Mouse (Mus musculus): ENCODE data around the gene Cacnb2. TPM values are rescaled to one million over a fixed set of nuclear protein-coding genes. Genes with fewer than 3 reads are reported as not detected.

Cacnb2 gene
- total and polyA plus RNA-seq, 3 experiments = not detected

- Histone ChIP-seq H3K79me2 (ENCODE audit: control insufficient read depth, insufficient read depth, low read length, poor library complexity) (no peaks in the 10 kb centered on the region), H3K4me1 (ENCODE audit: control insufficient read depth in 1 of 2, insufficient read depth in 2 of 2, low read length in 2 of 2) (no peaks in the 10 kb centered on the region), H3K9ac (ENCODE audit: control insufficient read depth, low read depth, low read length, poor library complexity, severe bottlenecking) (no peak overlapping the region), H3K27me3 (ENCODE audit: control insufficient read depth in 1 of 2, insufficient read depth in 2 of 2, low read length in 2 of 2) (no peaks in the 10 kb centered on the region), H3K27ac (ENCODE audit: control insufficient read depth, low read depth, low read length) (no peak overlapping the region), H3K9me3 (replicated peaks; ENCODE audit: insufficient read depth, low read length) (no peaks in the 10 kb centered on the region), H3K36me3 (ENCODE audit: control insufficient read depth in 1 of 2, insufficient read depth in 2 of 2, low read length in 2 of 2) (no peaks in the 10 kb centered on the region), H3K4me3 (ENCODE audit: control insufficient read depth in 1 of 2, insufficient read depth in 1 of 2, low read depth in 2 of 2, low read length in 2 of 2) (no peak overlapping the region)
- no peak for DNase-seq (ENCODE audit: low read depth, low spot score)
- TF ChIP-seq ZMIZ1 (IDR thresholded peaks at IDR 0.05; ENCODE audit: low read depth, low read length) (no peak), NELFE (IDR thresholded peaks at IDR 0.05; ENCODE audit: low read depth, low read length) (no peak), ZNF384 (IDR thresholded peaks at IDR 0.05; ENCODE audit: low read depth, low read length) (no peak), MAZ (IDR thresholded peaks at IDR 0.05; ENCODE audit: low read depth, low read length) (no peak), SMC3 (IDR thresholded peaks at IDR 0.05; ENCODE audit: low read depth, low read length) (no peak), TCF12 (IDR thresholded peaks at IDR 0.05; ENCODE audit: low read depth, low read length) (no peak)
Measured at GRCm38 (mm10) chr2:14988451-14988850, 385.6 kb downstream of the Cacnb2 start.

DNA sequence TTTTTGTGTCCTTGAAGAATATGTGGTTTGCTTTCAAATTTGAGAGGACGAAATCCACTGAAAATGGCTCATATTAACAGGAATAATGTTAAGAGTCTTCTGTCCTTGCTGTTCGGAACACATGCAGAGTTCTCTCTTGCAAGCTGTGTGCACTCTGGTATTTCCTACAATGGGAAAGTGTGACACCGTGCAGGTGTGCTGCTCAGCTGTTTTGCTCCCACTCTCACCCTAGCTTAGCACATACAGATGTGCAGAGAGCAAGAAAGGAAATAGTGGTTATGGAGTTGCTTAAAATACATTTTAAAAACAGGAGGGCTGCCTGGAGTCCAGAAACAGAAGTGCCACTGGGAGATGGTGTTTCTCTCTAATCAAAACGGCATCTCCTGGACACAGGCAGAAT is 386.5 kb downstream of the Cacnb2 start:
- H3K4me1 ChIP-seq (ENCODE audit: control insufficient read depth in 1 of 2, insufficient read depth in 2 of 2, low read length in 2 of 2) = no peaks in the 10 kb centered on the region
- no peaks in the 10 kb centered on the region for H3K79me2 ChIP-seq (ENCODE audit: control insufficient read depth, insufficient read depth, low read length, poor library complexity)
- H3K4me3 ChIP-seq (ENCODE audit: control insufficient read depth in 1 of 2, insufficient read depth in 1 of 2, low read depth in 2 of 2, low read length in 2 of 2) = no peak overlapping the region
- TF ChIP-seq ZMIZ1 (IDR thresholded peaks at IDR 0.05; ENCODE audit: low read depth, low read length) (no peak), SIN3A (IDR thresholded peaks at IDR 0.05; ENCODE audit: low read length) (no peak), ETS1 (IDR thresholded peaks at IDR 0.05; ENCODE audit: low read depth, low read length) (no peak), ZC3H11A (IDR thresholded peaks at IDR 0.05; ENCODE audit: low read depth, low read length) (no peak), RCOR1 (IDR thresholded peaks at IDR 0.05; ENCODE audit: low read depth, low read length) (no peak), ZNF384 (IDR thresholded peaks at IDR 0.05; ENCODE audit: low read depth, low read length) (no peak), ELF1 (IDR thresholded peaks at IDR 0.05; ENCODE audit: low read depth, low read length) (no peak), MYB (IDR thresholded peaks at IDR 0.05; ENCODE audit: low read depth, low read length) (no peak), MYC (IDR thresholded peaks at IDR 0.05; ENCODE audit: low read depth, low read length) (no peak), CTCF (IDR thresholded peaks at IDR 0.05 in 2 of 3, conservative IDR thresholded peaks at IDR 0.05 in 1 of 3; ENCODE audit: control insufficient read depth in 1 of 3, insufficient read depth in 1 of 3, low read depth in 2 of 3, low read length in 3 of 3, poor library complexity in 1 of 3, severe bottlenecking in 1 of 3) (no peak), POLR2AphosphoS2 (IDR thresholded peaks at IDR 0.05; ENCODE audit: low read length) (no peak), NELFE (IDR thresholded peaks at IDR 0.05; ENCODE audit: low read depth, low read length) (no peak), MXI1 (IDR thresholded peaks at IDR 0.05; ENCODE audit: low read depth, low read length) (no peak), HCFC1 (IDR thresholded peaks at IDR 0.05; ENCODE audit: low read depth, low read length) (no peak), POLR2A (IDR thresholded peaks at IDR 0.05; ENCODE audit: control insufficient read depth in 1 of 2, insufficient read depth in 1 of 2, low read depth in 1 of 2, low read length in 2 of 2, poor library complexity in 1 of 2) (no peak)
- DNase-seq (ENCODE audit: low read depth, low spot score) = no peak
- H3K36me3 ChIP-seq (ENCODE audit: control insufficient read depth in 1 of 2, insufficient read depth in 2 of 2, low read length in 2 of 2) = no peaks in the 10 kb centered on the region
- H3K27ac ChIP-seq (ENCODE audit: control insufficient read depth, low read depth, low read length) = no peak overlapping the region
- no peaks in the 10 kb centered on the region for H3K9me3 ChIP-seq (replicated peaks; ENCODE audit: insufficient read depth, low read length)
- H3K9ac ChIP-seq (ENCODE audit: control insufficient read depth, low read depth, low read length, poor library complexity, severe bottlenecking) = no peak overlapping the region
- H3K27me3 ChIP-seq (ENCODE audit: control insufficient read depth in 1 of 2, insufficient read depth in 2 of 2, low read length in 2 of 2) = no peaks in the 10 kb centered on the region

Measured in MEL (cell line).